Mouse (Mus musculus): ENCODE measurements around the gene Zfp444.

GRCm38 (mm10) chr7:6191376-6191775, 19.4 kb downstream of the Zfp444 start:
- TF ChIP-seq CTCF (IDR thresholded peaks at IDR 0.05; ENCODE audit: borderline replicate concordance, extremely low read depth, insufficient read depth, insufficient read length) = peak; percentile 75; the same call in 1 of the 2 replicates
- TF ChIP-seq POLR2A (IDR thresholded peaks at IDR 0.05; ENCODE audit: borderline replicate concordance, extremely low read depth, insufficient read depth, insufficient read length, poor library complexity, severe bottlenecking) = no peak
